Mouse (Mus musculus) thymus, adult 2 months (tissue): Measurements from ENCODE around the gene Cdk2ap1.

ENCODE experiments used
- CTCF ChIP-seq: fragments of 200-500 bp; IDR thresholded peaks from 2 replicates; pipeline ENCODE4 v1.5.1; 2012; ENCODE audit warnings: mild to moderate bottlenecking, control low read depth, low read length, moderate library complexity, borderline replicate concordance; ENCODE audit not compliant: control insufficient read depth, poor library complexity, insufficient read depth; ENCODE audit errors: extremely low read depth
- POLR2A ChIP-seq: fragments of 200-500 bp; IDR thresholded peaks from 2 replicates; pipeline ENCODE4 v1.6.1; 2012; ENCODE audit warnings: mild to moderate bottlenecking, low read length, control low read depth, moderate library complexity; ENCODE audit not compliant: control insufficient read depth, poor library complexity, insufficient read depth; ENCODE audit errors: extremely low read depth

GRCm38 (mm10) chr5:124380121-124380520 is 17.2 kb upstream of the Cdk2ap1 start:
- TF ChIP-seq CTCF (no peak), POLR2A (no peak)
